Mouse (Mus musculus): ENCODE results near the gene Epb41. TPM values are rescaled to one million over a fixed set of nuclear protein-coding genes. Genes with fewer than 3 reads are reported as not detected.

Epb41 gene
- polyA plus RNA-seq, 1 experiment from 2014 or later = 55.7 TPM

GRCm38 (mm10) chr4:132010416-132010815 lies 64.7 kb downstream of the Epb41 start:
- no peak overlapping the region for H3K27ac ChIP-seq (ENCODE audit: low read length)
- 83% methylated on average over 8 of the region's 8 CpGs for WGBS
- ATAC-seq (ENCODE audit: insufficient read depth, low FRiP score) = no peak
- no peak overlapping the region for H3K4me3 ChIP-seq (replicated peaks; ENCODE audit: low read length)
- no peaks in the 10 kb centered on the region for H3K4me1 ChIP-seq (ENCODE audit: control insufficient read depth, insufficient read depth, low read length)
- H3K9ac ChIP-seq (ENCODE audit: low read length) = no peak overlapping the region
- 0 out of 2 replicates have a peak, but pooled peaks cover 3% of the 10 kb centered on the region for H3K36me3 ChIP-seq (ENCODE audit: control insufficient read depth, insufficient read depth, low read length)
- no peak overlapping the region for H3K4me2 ChIP-seq (ENCODE audit: low read depth, low read length)
- no peaks in the 10 kb centered on the region for H3K9me3 ChIP-seq (replicated peaks; ENCODE audit: control insufficient read depth, low read length)
- no peaks in the 10 kb centered on the region for H3K27me3 ChIP-seq (ENCODE audit: control insufficient read depth, insufficient read depth, low read length)

GRCm38 (mm10) chr4:132008191-132008590 lies 66.9 kb downstream of the Epb41 start:
- Histone ChIP-seq H3K4me2 (ENCODE audit: low read depth, low read length) (no peak overlapping the region), H3K9ac (ENCODE audit: low read length) (no peak overlapping the region), H3K4me1 (ENCODE audit: control insufficient read depth, insufficient read depth, low read length) (no peaks in the 10 kb centered on the region), H3K27ac (ENCODE audit: low read length) (no peak overlapping the region), H3K36me3 (ENCODE audit: control insufficient read depth, insufficient read depth, low read length) (peaks cover 7% of the 10 kb centered on the region; the same call in 1 of the 2 replicates), H3K9me3 (replicated peaks; ENCODE audit: control insufficient read depth, low read length) (no peaks in the 10 kb centered on the region), H3K27me3 (ENCODE audit: control insufficient read depth, insufficient read depth, low read length) (no peaks in the 10 kb centered on the region), H3K4me3 (replicated peaks; ENCODE audit: low read length) (no peak overlapping the region)
- whole genome bisulfite sequencing = 79% methylated on average over 5 of the region's 5 CpGs
- no peak for ATAC-seq (ENCODE audit: insufficient read depth, low FRiP score)

- H3K36me3 ChIP-seq (ENCODE audit: control insufficient read depth, insufficient read depth, low read length) = peaks cover 11% of the 10 kb centered on the region; the same call in 1 of the 2 replicates
- no peak overlapping the region for H3K9ac ChIP-seq (ENCODE audit: low read length)
- H3K4me2 ChIP-seq (ENCODE audit: low read depth, low read length) = no peak overlapping the region
- no peak overlapping the region for H3K4me3 ChIP-seq (replicated peaks; ENCODE audit: low read length)
- H3K9me3 ChIP-seq (replicated peaks; ENCODE audit: control insufficient read depth, low read length) = no peaks in the 10 kb centered on the region
- no peaks in the 10 kb centered on the region for H3K4me1 ChIP-seq (ENCODE audit: control insufficient read depth, insufficient read depth, low read length)
- 90% methylated on average over 7 of the region's 7 CpGs for WGBS
- H3K27me3 ChIP-seq (ENCODE audit: control insufficient read depth, insufficient read depth, low read length) = no peaks in the 10 kb centered on the region
- no peak overlapping the region for H3K27ac ChIP-seq (ENCODE audit: low read length)
- ATAC-seq (ENCODE audit: insufficient read depth, low FRiP score) = no peak
Observed at GRCm38 (mm10) chr4:132007123-132007522, 68.0 kb downstream of the Epb41 start.

- Histone ChIP-seq H3K27me3 (ENCODE audit: control insufficient read depth, insufficient read depth, low read length) (no peaks in the 10 kb centered on the region), H3K4me2 (ENCODE audit: low read depth, low read length) (no peak overlapping the region), H3K9ac (ENCODE audit: low read length) (no peak overlapping the region), H3K36me3 (ENCODE audit: control insufficient read depth, insufficient read depth, low read length) (peaks cover 8% of the 10 kb centered on the region; the same call in 1 of the 2 replicates), H3K4me1 (ENCODE audit: control insufficient read depth, insufficient read depth, low read length) (no peaks in the 10 kb centered on the region), H3K27ac (ENCODE audit: low read length) (no peak overlapping the region), H3K9me3 (replicated peaks; ENCODE audit: control insufficient read depth, low read length) (no peaks in the 10 kb centered on the region), H3K4me3 (replicated peaks; ENCODE audit: low read length) (no peak overlapping the region)
- ATAC-seq (ENCODE audit: insufficient read depth, low FRiP score) = no peak
- 90% methylated on average over 7 of the region's 7 CpGs for WGBS
Observed at GRCm38 (mm10) chr4:131998641-131999040, 76.5 kb downstream of the Epb41 start.

GRCm38 (mm10) chr4:131997476-131997875 lies 77.6 kb downstream of the Epb41 start:
- no peak overlapping the region for H3K4me3 ChIP-seq (replicated peaks; ENCODE audit: low read length)
- no peaks in the 10 kb centered on the region for H3K4me1 ChIP-seq (ENCODE audit: control insufficient read depth, insufficient read depth, low read length)
- H3K36me3 ChIP-seq (ENCODE audit: control insufficient read depth, insufficient read depth, low read length) = no peaks in the 10 kb centered on the region
- 81% methylated on average over 5 of the region's 5 CpGs for WGBS
- no peak overlapping the region for H3K9ac ChIP-seq (ENCODE audit: low read length)
- H3K27ac ChIP-seq (ENCODE audit: low read length) = no peak overlapping the region
- H3K4me2 ChIP-seq (ENCODE audit: low read depth, low read length) = no peak overlapping the region
- H3K9me3 ChIP-seq (replicated peaks; ENCODE audit: control insufficient read depth, low read length) = no peaks in the 10 kb centered on the region
- H3K27me3 ChIP-seq (ENCODE audit: control insufficient read depth, insufficient read depth, low read length) = no peaks in the 10 kb centered on the region
- no peak for ATAC-seq (ENCODE audit: insufficient read depth, low FRiP score)

- H3K9ac ChIP-seq (ENCODE audit: low read length) = no peak overlapping the region
- no peak overlapping the region for H3K4me3 ChIP-seq (replicated peaks; ENCODE audit: low read length)
- no peak overlapping the region for H3K27ac ChIP-seq (ENCODE audit: low read length)
- no peak for ATAC-seq (ENCODE audit: insufficient read depth, low FRiP score)
- 59% methylated on average over 5 of the region's 5 CpGs for WGBS
- H3K9me3 ChIP-seq (replicated peaks; ENCODE audit: control insufficient read depth, low read length) = no peaks in the 10 kb centered on the region
- no peaks in the 10 kb centered on the region for H3K36me3 ChIP-seq (ENCODE audit: control insufficient read depth, insufficient read depth, low read length)
- no peak overlapping the region for H3K4me2 ChIP-seq (ENCODE audit: low read depth, low read length)
- H3K4me1 ChIP-seq (ENCODE audit: control insufficient read depth, insufficient read depth, low read length) = no peaks in the 10 kb centered on the region
- no peaks in the 10 kb centered on the region for H3K27me3 ChIP-seq (ENCODE audit: control insufficient read depth, insufficient read depth, low read length)
Observed at GRCm38 (mm10) chr4:131996985-131997384, 78.1 kb downstream of the Epb41 start.

GRCm38 (mm10) chr4:131993792-131994191 lies 81.3 kb downstream of the Epb41 start:
- WGBS = 76% methylated on average over 3 of the region's 3 CpGs
- no peak for ATAC-seq (ENCODE audit: insufficient read depth, low FRiP score)
- H3K27ac ChIP-seq (ENCODE audit: low read length) = no peak overlapping the region

GRCm38 (mm10) chr4:131982881-131983538 lies 92.1 kb downstream of the Epb41 start:
- Histone ChIP-seq H3K27me3 (ENCODE audit: control insufficient read depth, insufficient read depth, low read length) (no peaks in the 10 kb centered on the region), H3K9ac (ENCODE audit: low read length) (no peak overlapping the region), H3K27ac (ENCODE audit: low read length) (no peak overlapping the region), H3K4me3 (replicated peaks; ENCODE audit: low read length) (no peak overlapping the region), H3K36me3 (ENCODE audit: control insufficient read depth, insufficient read depth, low read length) (no peaks in the 10 kb centered on the region; the same call in 1 of the 2 replicates), H3K4me2 (ENCODE audit: low read depth, low read length) (no peak overlapping the region), H3K9me3 (replicated peaks; ENCODE audit: control insufficient read depth, low read length) (no peaks in the 10 kb centered on the region), H3K4me1 (ENCODE audit: control insufficient read depth, insufficient read depth, low read length) (no peaks in the 10 kb centered on the region)
- WGBS = 61% methylated on average over 4 of the region's 4 CpGs
- no peak for ATAC-seq (ENCODE audit: insufficient read depth, low FRiP score)

More at GRCm38 (mm10) chr4:131993792-131994191, 81.3 kb downstream of the Epb41 start:
- H3K4me2 ChIP-seq (ENCODE audit: low read depth, low read length) = no peak overlapping the region
- H3K9ac ChIP-seq (ENCODE audit: low read length) = no peak overlapping the region
- no peaks in the 10 kb centered on the region for H3K36me3 ChIP-seq (ENCODE audit: control insufficient read depth, insufficient read depth, low read length)
- no peaks in the 10 kb centered on the region for H3K27me3 ChIP-seq (ENCODE audit: control insufficient read depth, insufficient read depth, low read length)
- no peak overlapping the region for H3K4me3 ChIP-seq (replicated peaks; ENCODE audit: low read length)
- H3K9me3 ChIP-seq (replicated peaks; ENCODE audit: control insufficient read depth, low read length) = no peaks in the 10 kb centered on the region
- no peaks in the 10 kb centered on the region for H3K4me1 ChIP-seq (ENCODE audit: control insufficient read depth, insufficient read depth, low read length)

GRCm38 (mm10) chr4:131981755-131982154 lies 93.4 kb downstream of the Epb41 start:
- no peak for ATAC-seq (ENCODE audit: insufficient read depth, low FRiP score)
- Histone ChIP-seq H3K27me3 (ENCODE audit: control insufficient read depth, insufficient read depth, low read length) (no peaks in the 10 kb centered on the region), H3K36me3 (ENCODE audit: control insufficient read depth, insufficient read depth, low read length) (no peaks in the 10 kb centered on the region; the same call in 1 of the 2 replicates)

More at GRCm38 (mm10) chr4:131981755-131982154, 93.4 kb downstream of the Epb41 start:
- Histone ChIP-seq H3K4me2 (ENCODE audit: low read depth, low read length) (no peak overlapping the region), H3K4me1 (ENCODE audit: control insufficient read depth, insufficient read depth, low read length) (no peaks in the 10 kb centered on the region), H3K27ac (ENCODE audit: low read length) (no peak overlapping the region), H3K4me3 (replicated peaks; ENCODE audit: low read length) (no peak overlapping the region), H3K9me3 (replicated peaks; ENCODE audit: control insufficient read depth, low read length) (no peaks in the 10 kb centered on the region), H3K9ac (ENCODE audit: low read length) (no peak overlapping the region)
